Mouse (Mus musculus) kidney, adult 2 months (tissue): ENCODE results near the gene Calm1.

Experiments used
- CTCF ChIP-seq: fragments of 200-500 bp; conservative IDR thresholded peaks from 2 replicates; pipeline ENCODE4 v1.5.1; 2011; ENCODE audit warnings: low read depth, mild to moderate bottlenecking, control low read depth, low read length, moderate library complexity, mixed read lengths; ENCODE audit not compliant: insufficient read depth, insufficient read length
- POLR2A ChIP-seq: fragments of 200-500 bp; IDR thresholded peaks from one replicate; pipeline ENCODE4 v1.6.1; 2011; ENCODE audit warnings: low read depth, low read length, control low read depth

- TF ChIP-seq CTCF = no peak
- no peak for TF ChIP-seq POLR2A
These were observed 7.7 kb downstream of the Calm1 start for GRCm38 (mm10) chr12:100206926-100207325.
